Mouse (Mus musculus): ENCODE data around the gene Secisbp2l. TPM values are rescaled to one million over a fixed set of nuclear protein-coding genes. Genes with fewer than 3 reads are reported as not detected.

Gene Secisbp2l
- polyA plus RNA-seq (2015; fragmentation: Nextera tagmentation; extraction: Ambion mirVana), result 32.2 and 35.3 TPM in 2 replicates

DNA sequence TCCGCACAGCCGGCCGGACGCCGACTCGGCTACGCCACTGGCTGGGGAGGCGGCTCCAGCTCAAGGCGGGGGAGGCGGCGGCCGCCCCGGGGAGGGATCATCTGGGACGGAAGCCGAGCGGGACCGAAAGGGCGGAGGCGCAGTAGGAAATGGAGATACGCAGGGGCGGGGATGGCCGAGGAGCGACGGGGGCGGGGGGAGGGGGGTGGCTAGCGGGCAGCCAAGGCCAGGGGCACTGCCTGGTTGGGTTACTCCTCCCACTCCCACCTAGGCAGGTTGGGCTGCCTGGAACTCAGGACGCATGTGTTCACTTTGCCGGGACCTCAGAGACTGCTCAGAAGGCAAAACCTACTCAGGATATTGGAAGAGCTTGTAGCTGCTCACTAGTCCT lies at the start of gene Secisbp2l:
TSS of gene Secisbp2l (minus strand) at position 152 of the 391 bp plus-strand sequence.
- H3K27ac ChIP-seq (ENCODE audit: low read length), result peak within 1 kb of the TSS; percentile 60
- under 1% methylated on average over 27 of the region's 28 CpGs for WGBS
- H3K9me3 ChIP-seq (ENCODE audit: control insufficient read depth, low read length), result no peaks in the 10 kb centered on the region
- peak within 1 kb of the TSS; percentile 65 for H3K4me2 ChIP-seq (ENCODE audit: low read length)
- H3K4me1 ChIP-seq (replicated peaks; ENCODE audit: control insufficient read depth, insufficient read depth, low read length), result peaks cover 15% of the 10 kb centered on the region
- H3K36me3 ChIP-seq (ENCODE audit: control insufficient read depth, insufficient read depth), result no peaks in the 10 kb centered on the region
- peak; percentile 97 for ATAC-seq
- no peaks in the 10 kb centered on the region for H3K27me3 ChIP-seq (replicated peaks; ENCODE audit: control insufficient read depth, insufficient read depth, low read length)
- peak within 1 kb of the TSS; percentile 81 for H3K4me3 ChIP-seq (replicated peaks; ENCODE audit: low read length)
- peak within 1 kb of the TSS; percentile 90 for H3K9ac ChIP-seq (replicated peaks; ENCODE audit: low read depth, low read length)

DNA sequence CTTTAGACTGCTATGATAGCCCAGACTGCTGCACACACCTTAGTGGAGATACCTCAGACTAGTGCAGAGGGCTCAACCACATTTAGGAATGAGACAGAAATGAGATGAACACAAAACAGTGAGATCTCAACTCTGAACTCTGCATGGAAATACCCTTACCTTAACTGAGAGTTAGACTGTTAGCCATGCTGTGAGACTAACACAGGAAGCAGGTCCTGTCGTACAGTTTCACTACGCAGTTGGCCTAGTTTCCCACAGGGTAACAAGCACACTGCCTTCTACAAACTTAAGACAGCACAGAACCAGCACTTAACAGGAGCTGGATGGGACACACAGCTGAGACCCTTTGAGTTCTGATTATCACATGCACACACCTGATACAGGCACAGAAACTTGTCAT lies 47.3 kb upstream of the Secisbp2l start:
- H3K27ac ChIP-seq (ENCODE audit: low read length), result no peak overlapping the region
- no peak overlapping the region for H3K9ac ChIP-seq (replicated peaks; ENCODE audit: low read depth, low read length)
- ATAC-seq, result no peak
- 94% methylated on average over 2 of the region's 2 CpGs for WGBS
- peaks cover 11% of the 10 kb centered on the region; the same call in 1 of the 2 replicates for H3K36me3 ChIP-seq (ENCODE audit: control insufficient read depth, insufficient read depth)
- H3K4me1 ChIP-seq (replicated peaks; ENCODE audit: control insufficient read depth, insufficient read depth, low read length), result no peaks in the 10 kb centered on the region
- H3K4me2 ChIP-seq (ENCODE audit: low read length), result no peak overlapping the region
- no peak overlapping the region for H3K4me3 ChIP-seq (replicated peaks; ENCODE audit: low read length)
- H3K27me3 ChIP-seq (replicated peaks; ENCODE audit: control insufficient read depth, insufficient read depth, low read length), result no peaks in the 10 kb centered on the region
- H3K9me3 ChIP-seq (ENCODE audit: control insufficient read depth, low read length), result no peaks in the 10 kb centered on the region

DNA sequence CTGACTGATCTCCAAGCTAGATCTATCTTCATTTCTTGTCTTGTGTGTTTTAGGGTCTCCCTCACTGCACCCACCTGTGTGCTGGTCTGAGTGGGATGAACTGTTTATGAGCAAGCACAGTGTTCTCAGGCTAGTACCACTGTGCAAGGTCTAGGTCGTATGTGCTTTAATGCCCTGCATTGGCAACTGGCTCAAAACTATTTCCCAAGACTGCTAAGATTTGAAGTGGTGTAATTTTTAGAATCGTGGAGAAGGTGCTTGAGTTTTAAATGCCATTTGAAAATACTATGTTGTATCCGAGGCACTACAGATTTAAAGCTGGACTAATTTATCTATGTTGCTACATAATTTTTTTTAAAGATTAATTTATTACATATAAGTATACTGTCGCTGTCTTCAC lies 45.2 kb upstream of the Secisbp2l start:
- Histone ChIP-seq H3K27ac (ENCODE audit: low read length) (no peak overlapping the region), H3K4me1 (replicated peaks; ENCODE audit: control insufficient read depth, insufficient read depth, low read length) (no peaks in the 10 kb centered on the region), H3K4me2 (ENCODE audit: low read length) (no peak overlapping the region), H3K36me3 (ENCODE audit: control insufficient read depth, insufficient read depth) (peaks cover 6% of the 10 kb centered on the region; the same call in 1 of the 2 replicates), H3K9me3 (ENCODE audit: control insufficient read depth, low read length) (no peaks in the 10 kb centered on the region), H3K9ac (replicated peaks; ENCODE audit: low read depth, low read length) (no peak overlapping the region), H3K4me3 (replicated peaks; ENCODE audit: low read length) (no peak overlapping the region), H3K27me3 (replicated peaks; ENCODE audit: control insufficient read depth, insufficient read depth, low read length) (no peaks in the 10 kb centered on the region)
- 88% methylated on average over 4 of the region's 4 CpGs for WGBS
- no peak for ATAC-seq

DNA sequence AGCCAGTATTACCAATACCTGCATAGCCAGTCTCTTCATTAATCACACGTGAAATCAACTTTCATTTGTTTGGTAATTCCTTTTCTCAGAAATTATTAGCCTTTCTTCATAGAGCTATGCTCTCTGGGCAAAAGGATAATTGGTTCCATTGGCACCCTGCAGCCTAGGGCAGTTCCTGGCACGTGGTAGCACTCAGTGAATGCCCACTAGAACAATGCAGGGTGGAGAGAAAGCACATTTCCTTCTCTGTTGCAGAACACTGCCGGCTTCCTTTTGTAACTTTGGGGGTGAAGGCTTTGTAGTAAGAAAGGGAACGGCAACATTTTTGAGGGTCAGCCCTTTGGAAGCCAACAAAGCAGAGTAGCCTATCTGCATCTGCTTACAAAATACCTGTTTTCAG lies 43.5 kb upstream of the Secisbp2l start:
- no peak overlapping the region for H3K4me3 ChIP-seq (replicated peaks; ENCODE audit: low read length)
- H3K36me3 ChIP-seq (ENCODE audit: control insufficient read depth, insufficient read depth), result no peaks in the 10 kb centered on the region
- no peak overlapping the region for H3K27ac ChIP-seq (ENCODE audit: low read length)
- H3K4me1 ChIP-seq (replicated peaks; ENCODE audit: control insufficient read depth, insufficient read depth, low read length), result no peaks in the 10 kb centered on the region
- no peak overlapping the region for H3K4me2 ChIP-seq (ENCODE audit: low read length)
- WGBS, result 29% methylated on average over 4 of the region's 4 CpGs
- no peak overlapping the region for H3K9ac ChIP-seq (replicated peaks; ENCODE audit: low read depth, low read length)
- no peaks in the 10 kb centered on the region for H3K27me3 ChIP-seq (replicated peaks; ENCODE audit: control insufficient read depth, insufficient read depth, low read length)
- no peak for ATAC-seq
- H3K9me3 ChIP-seq (ENCODE audit: control insufficient read depth, low read length), result no peaks in the 10 kb centered on the region

DNA sequence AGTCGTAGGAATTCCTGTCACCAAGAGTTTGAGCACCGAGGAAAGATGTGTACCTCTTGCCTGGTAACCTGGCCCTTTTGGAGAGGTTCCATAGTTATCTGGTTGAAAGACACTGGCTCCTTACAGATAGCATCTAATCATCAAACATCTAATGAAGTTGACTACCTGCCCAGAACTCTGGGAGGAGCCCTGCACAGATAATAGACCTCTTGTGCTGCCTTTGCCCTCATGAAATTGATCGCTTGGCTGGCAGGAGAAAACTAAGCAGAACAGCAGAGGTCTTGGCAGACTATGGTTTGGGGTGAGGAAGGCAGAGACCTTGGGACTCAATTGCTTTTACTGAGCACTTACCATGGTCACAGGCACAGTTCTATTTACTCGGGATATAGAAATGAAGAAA lies 37.7 kb upstream of the Secisbp2l start:
- Histone ChIP-seq H3K4me2 (ENCODE audit: low read length) (no peak overlapping the region), H3K4me3 (replicated peaks; ENCODE audit: low read length) (no peak overlapping the region), H3K36me3 (ENCODE audit: control insufficient read depth, insufficient read depth) (no peaks in the 10 kb centered on the region), H3K27ac (ENCODE audit: low read length) (no peak overlapping the region), H3K27me3 (replicated peaks; ENCODE audit: control insufficient read depth, insufficient read depth, low read length) (no peaks in the 10 kb centered on the region), H3K9me3 (ENCODE audit: control insufficient read depth, low read length) (no peaks in the 10 kb centered on the region), H3K4me1 (replicated peaks; ENCODE audit: control insufficient read depth, insufficient read depth, low read length) (no peaks in the 10 kb centered on the region), H3K9ac (replicated peaks; ENCODE audit: low read depth, low read length) (no peak overlapping the region)
- 85% methylated on average over 4 of the region's 4 CpGs for WGBS
- no peak for ATAC-seq

DNA sequence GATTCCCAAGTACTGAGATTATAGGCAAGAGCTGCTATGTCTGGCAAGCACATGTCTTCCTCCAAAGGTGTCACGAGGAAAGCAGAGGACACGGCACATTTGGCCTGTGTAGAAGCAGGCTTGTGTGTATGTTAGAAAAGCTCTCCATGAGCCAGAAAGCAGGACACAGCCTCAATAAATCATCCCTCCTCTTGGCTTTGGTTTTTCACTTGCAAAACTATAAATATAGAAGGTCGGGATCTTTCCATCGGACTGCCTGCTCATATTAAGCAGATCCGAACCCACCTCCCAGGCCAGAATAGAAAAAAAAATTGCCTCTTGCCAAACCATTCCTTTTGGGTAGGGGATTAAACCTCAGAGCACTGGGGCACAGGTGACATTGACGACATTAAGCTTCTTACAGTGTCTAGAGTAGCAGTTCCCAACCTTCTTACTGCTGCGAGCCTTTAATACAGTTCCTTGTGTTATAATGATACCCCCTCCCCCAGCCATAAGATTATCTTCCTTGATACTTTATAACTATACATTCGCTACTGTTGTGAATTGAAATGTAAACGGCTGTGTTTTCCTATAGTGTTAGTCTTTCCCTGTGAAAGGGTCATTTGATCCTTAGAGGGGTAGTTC lies 31.4 kb upstream of the Secisbp2l start:
- Histone ChIP-seq H3K9me3 (ENCODE audit: control insufficient read depth, low read length) (no peaks in the 10 kb centered on the region), H3K4me2 (ENCODE audit: low read length) (no peak overlapping the region), H3K4me3 (replicated peaks; ENCODE audit: low read length) (no peak overlapping the region), H3K4me1 (replicated peaks; ENCODE audit: control insufficient read depth, insufficient read depth, low read length) (no peaks in the 10 kb centered on the region; the same call in 1 of the 2 replicates), H3K9ac (replicated peaks; ENCODE audit: low read depth, low read length) (no peak overlapping the region), H3K36me3 (ENCODE audit: control insufficient read depth, insufficient read depth) (no peaks in the 10 kb centered on the region), H3K27me3 (replicated peaks; ENCODE audit: control insufficient read depth, insufficient read depth, low read length) (no peaks in the 10 kb centered on the region), H3K27ac (ENCODE audit: low read length) (no peak overlapping the region)
- WGBS, result 74% methylated on average over 9 of the region's 9 CpGs
- no peak for ATAC-seq

DNA sequence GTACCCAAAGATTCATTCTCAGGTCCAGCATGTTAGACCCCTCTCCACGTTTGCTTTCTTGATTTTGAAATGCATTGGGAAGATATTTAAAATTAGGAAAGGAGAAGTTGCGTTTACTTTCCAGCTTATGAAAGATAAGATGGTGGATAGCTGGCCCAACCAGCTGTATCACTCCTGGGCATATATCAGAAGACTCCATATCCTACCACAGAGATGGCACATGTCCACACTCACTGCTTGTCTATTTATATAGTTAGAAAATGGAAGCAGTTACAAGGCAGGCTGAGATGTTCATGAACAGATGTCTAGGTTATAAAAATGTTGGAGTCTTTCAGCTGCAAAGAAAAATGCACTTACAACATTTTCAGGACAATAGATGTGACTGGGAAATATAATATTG lies 28.7 kb upstream of the Secisbp2l start:
- H3K4me3 ChIP-seq (replicated peaks; ENCODE audit: low read length), result no peak overlapping the region
- no peak for ATAC-seq
- no peaks in the 10 kb centered on the region for H3K9me3 ChIP-seq (ENCODE audit: control insufficient read depth, low read length)
- 94% methylated on average over 2 of the region's 2 CpGs for WGBS
- H3K4me2 ChIP-seq (ENCODE audit: low read length), result no peak overlapping the region
- no peaks in the 10 kb centered on the region for H3K36me3 ChIP-seq (ENCODE audit: control insufficient read depth, insufficient read depth)
- no peaks in the 10 kb centered on the region; the same call in 1 of the 2 replicates for H3K4me1 ChIP-seq (replicated peaks; ENCODE audit: control insufficient read depth, insufficient read depth, low read length)
- no peaks in the 10 kb centered on the region for H3K27me3 ChIP-seq (replicated peaks; ENCODE audit: control insufficient read depth, insufficient read depth, low read length)
- H3K9ac ChIP-seq (replicated peaks; ENCODE audit: low read depth, low read length), result no peak overlapping the region
- no peak overlapping the region for H3K27ac ChIP-seq (ENCODE audit: low read length)

DNA sequence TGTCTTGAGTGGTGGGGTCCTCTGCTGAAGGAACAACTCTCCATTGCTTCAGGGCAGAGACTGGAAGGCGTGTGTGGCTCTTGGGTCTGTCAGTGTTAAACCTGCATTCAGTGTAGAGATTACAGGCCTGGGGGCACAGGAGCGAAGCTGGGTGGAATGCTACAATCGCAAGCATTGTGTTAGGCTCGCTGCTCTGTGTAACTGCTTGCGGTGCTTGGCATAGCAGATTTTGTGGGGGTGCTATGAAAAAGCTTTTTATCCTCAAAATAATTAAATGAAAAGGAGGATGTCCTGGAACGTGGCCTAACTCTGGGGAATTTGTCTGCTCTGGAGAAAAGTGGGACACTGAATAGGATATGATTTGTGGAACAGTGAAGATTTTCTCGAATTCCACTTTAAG lies 26.9 kb upstream of the Secisbp2l start:
- no peak overlapping the region for H3K4me2 ChIP-seq (ENCODE audit: low read length)
- H3K9me3 ChIP-seq (ENCODE audit: control insufficient read depth, low read length), result no peaks in the 10 kb centered on the region
- no peaks in the 10 kb centered on the region for H3K27me3 ChIP-seq (replicated peaks; ENCODE audit: control insufficient read depth, insufficient read depth, low read length)
- H3K27ac ChIP-seq (ENCODE audit: low read length), result no peak overlapping the region
- no peak overlapping the region for H3K9ac ChIP-seq (replicated peaks; ENCODE audit: low read depth, low read length)
- no peaks in the 10 kb centered on the region; the same call in 1 of the 2 replicates for H3K4me1 ChIP-seq (replicated peaks; ENCODE audit: control insufficient read depth, insufficient read depth, low read length)
- ATAC-seq, result no peak
- WGBS, result 53% methylated on average over 7 of the region's 7 CpGs
- no peaks in the 10 kb centered on the region for H3K36me3 ChIP-seq (ENCODE audit: control insufficient read depth, insufficient read depth)
- H3K4me3 ChIP-seq (replicated peaks; ENCODE audit: low read length), result no peak overlapping the region

DNA sequence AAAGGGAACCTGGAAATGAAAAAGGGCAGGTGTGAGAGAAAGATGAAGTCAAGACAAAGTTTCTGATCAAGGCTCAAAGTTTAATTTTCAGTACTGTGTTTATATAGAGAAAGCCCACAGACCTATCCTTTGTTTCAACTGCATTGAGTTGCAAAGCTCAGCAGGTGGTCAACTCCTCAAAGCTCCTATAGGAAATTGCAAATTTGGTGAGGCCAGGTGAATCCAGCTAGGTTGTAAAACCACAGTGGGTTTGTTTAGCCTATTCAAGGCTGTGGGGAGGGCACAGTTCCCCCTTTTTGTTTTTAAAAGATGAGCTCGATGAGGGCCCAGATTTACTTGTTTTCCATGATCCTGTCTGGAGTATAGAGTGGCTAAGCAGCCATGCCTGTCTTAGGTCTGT lies 23.2 kb upstream of the Secisbp2l start:
- Histone ChIP-seq H3K4me3 (replicated peaks; ENCODE audit: low read length) (no peak overlapping the region), H3K27ac (ENCODE audit: low read length) (no peak overlapping the region), H3K9me3 (ENCODE audit: control insufficient read depth, low read length) (no peaks in the 10 kb centered on the region), H3K9ac (replicated peaks; ENCODE audit: low read depth, low read length) (no peak overlapping the region), H3K4me2 (ENCODE audit: low read length) (no peak overlapping the region), H3K27me3 (replicated peaks; ENCODE audit: control insufficient read depth, insufficient read depth, low read length) (no peaks in the 10 kb centered on the region), H3K4me1 (replicated peaks; ENCODE audit: control insufficient read depth, insufficient read depth, low read length) (no peaks in the 10 kb centered on the region; the same call in 1 of the 2 replicates), H3K36me3 (ENCODE audit: control insufficient read depth, insufficient read depth) (no peaks in the 10 kb centered on the region)
- WGBS, result 45% methylated on average over 1 of the region's 1 CpGs
- ATAC-seq, result no peak

DNA sequence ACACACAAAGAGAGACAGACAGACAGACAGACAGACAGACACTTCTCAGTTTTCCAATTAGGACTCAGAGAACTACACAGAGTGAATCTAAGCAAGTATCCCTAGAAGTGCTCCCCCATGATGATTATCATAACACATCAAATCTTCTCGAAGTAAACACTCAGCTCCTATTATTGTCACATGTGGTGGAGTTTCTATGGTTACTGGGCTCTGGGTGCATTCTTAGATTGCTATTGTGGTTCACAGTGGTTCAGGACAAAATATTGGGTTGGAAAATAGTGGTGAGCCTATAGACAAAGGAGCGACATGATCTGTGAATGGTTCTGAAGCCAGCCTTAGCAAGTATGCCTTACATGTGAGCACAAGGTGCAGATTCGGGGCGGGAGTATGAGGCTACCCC lies 19.3 kb upstream of the Secisbp2l start:
- Histone ChIP-seq H3K27me3 (replicated peaks; ENCODE audit: control insufficient read depth, insufficient read depth, low read length) (no peaks in the 10 kb centered on the region), H3K36me3 (ENCODE audit: control insufficient read depth, insufficient read depth) (no peaks in the 10 kb centered on the region), H3K4me2 (ENCODE audit: low read length) (no peak overlapping the region), H3K9ac (replicated peaks; ENCODE audit: low read depth, low read length) (no peak overlapping the region), H3K4me3 (replicated peaks; ENCODE audit: low read length) (no peak overlapping the region), H3K9me3 (ENCODE audit: control insufficient read depth, low read length) (no peaks in the 10 kb centered on the region), H3K4me1 (replicated peaks; ENCODE audit: control insufficient read depth, insufficient read depth, low read length) (no peaks in the 10 kb centered on the region), H3K27ac (ENCODE audit: low read length) (no peak overlapping the region)
- no peak for ATAC-seq
- WGBS, result 68% methylated on average over 4 of the region's 4 CpGs

All from forebrain, embryonic 16.5 days (tissue).